Mouse (Mus musculus) heart, embryonic 12.5 days (tissue): ENCODE measurements around the gene Bicra. TPM values are rescaled to one million over a fixed set of nuclear protein-coding genes. Genes with fewer than 3 reads are reported as not detected.

Experiments used
- ATAC-seq: fragments of 200-750 bp; cut with Nextera tagmentation; 2 replicates; pipeline ENCODE4 v1.8.0; 2017; ENCODE audit warnings: moderate TSS enrichment, moderate library complexity; ENCODE audit not compliant: insufficient number of reproducible peaks, low FRiP score
- H3K27ac ChIP-seq: fragments of 300-500 bp; sonication (generic); 2 replicates; pipeline ENCODE4 v1.5.1; 2016; ENCODE audit warnings: mild to moderate bottlenecking, moderate library complexity; ENCODE audit not compliant: poor library complexity, severe bottlenecking
- H3K27me3 ChIP-seq: fragments of 300-500 bp; sonication (generic); replicated peaks from 2 replicates; pipeline ENCODE4 v1.6.1; 2016; ENCODE audit warnings: mild to moderate bottlenecking, moderate library complexity
- H3K36me3 ChIP-seq: fragments of 300-500 bp; sonication (generic); 2 replicates; pipeline ENCODE4 v1.6.1; 2016; ENCODE audit warnings: mild to moderate bottlenecking, moderate library complexity
- H3K4me1 ChIP-seq: fragments of 300-500 bp; sonication (generic); replicated peaks from 2 replicates; pipeline ENCODE4 v1.6.1; 2016; ENCODE audit warnings: mild to moderate bottlenecking
- H3K4me2 ChIP-seq: fragments of 300-500 bp; sonication (generic); 2 replicates; pipeline ENCODE4 v1.6.1; 2016; ENCODE audit warnings: mild to moderate bottlenecking, moderate library complexity
- H3K4me3 ChIP-seq: fragments of 300-500 bp; sonication (generic); 2 replicates; pipeline ENCODE4 v1.5.1; 2016; ENCODE audit warnings: mild to moderate bottlenecking
- H3K9ac ChIP-seq: fragments of 300-500 bp; sonication (generic); 2 replicates; pipeline ENCODE4 v1.6.1; 2016; ENCODE audit warnings: mild to moderate bottlenecking, moderate library complexity
- H3K9me3 ChIP-seq: fragments of 300-500 bp; sonication (generic); replicated peaks from 2 replicates; pipeline ENCODE4 v1.6.1; 2016; ENCODE audit warnings: mild to moderate bottlenecking, moderate library complexity
- WGBS: fragments of 180-500 bp; shearing (Covaris S2); methylation state at CpG from one replicate; pipeline ENCODE4 v1.1.7; 2016; 5-methylcytosine and 5-hydroxymethylcytosine counted together
- polyA plus RNA-seq: library from polyadenylated mRNA; unstranded; fragments of >200 nt; fragmentation: Nextera tagmentation; extraction: Ambion mirVana; gene quantifications from 2 replicates; pipeline ENCODE4 v1.2.1, GENCODE M21; 2016

Gene Bicra
- polyA plus RNA-seq, 1 experiment from 2014 or later, result 5.9 TPM

DNA sequence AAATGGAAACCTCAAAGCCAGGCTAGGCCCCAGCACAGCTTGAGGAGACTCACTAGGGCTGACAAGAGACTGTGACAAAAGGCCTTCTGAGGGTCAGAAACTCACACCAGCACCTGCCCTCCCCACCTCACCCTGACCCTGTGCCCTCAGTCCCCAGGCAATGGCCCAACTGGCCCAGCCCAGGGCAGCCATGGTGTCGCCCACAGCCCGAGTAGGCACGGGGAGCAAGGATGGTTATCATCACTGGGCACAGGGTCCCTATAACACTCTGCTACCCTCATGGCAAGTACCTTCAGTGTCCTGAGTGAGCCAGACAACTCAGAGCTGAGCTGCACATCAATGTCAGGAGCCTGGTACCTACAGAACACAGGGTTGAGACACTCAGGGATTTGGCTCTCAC is 109.1 kb downstream of the Bicra start:
- H3K4me2 ChIP-seq, result no peak overlapping the region
- ATAC-seq, result no peak
- no peak overlapping the region for H3K4me3 ChIP-seq
- peaks cover 4% of the 10 kb centered on the region; the same call in 1 of the 2 replicates for H3K9me3 ChIP-seq
- peaks cover 78% of the 10 kb centered on the region for H3K36me3 ChIP-seq
- no peak overlapping the region for H3K27ac ChIP-seq
- H3K9ac ChIP-seq, result no peak overlapping the region
- no peaks in the 10 kb centered on the region for H3K27me3 ChIP-seq
- H3K4me1 ChIP-seq, result peaks cover 7% of the 10 kb centered on the region; the same call in 1 of the 2 replicates
- WGBS, result 86% methylated on average over 3 of the region's 3 CpGs

DNA sequence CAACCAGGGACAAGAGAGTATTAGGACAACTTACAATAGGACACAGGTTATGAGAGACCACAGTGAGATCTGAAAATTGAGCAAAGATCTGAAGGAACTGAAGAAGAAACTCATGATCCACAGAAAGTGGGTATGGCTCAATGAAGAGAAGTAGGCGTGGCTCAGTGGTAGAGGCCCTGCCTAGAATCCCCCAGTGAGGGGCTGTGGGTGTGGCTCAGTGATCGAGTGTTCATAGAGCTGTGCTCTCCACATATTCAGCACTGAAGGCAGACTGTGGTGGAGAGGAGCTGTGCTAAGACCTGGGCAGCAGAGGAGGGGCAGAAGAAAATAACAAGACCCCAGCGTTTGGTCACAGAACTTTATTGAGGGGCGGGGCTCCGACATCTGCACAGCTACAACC is 110.2 kb downstream of the Bicra start:
- H3K27ac ChIP-seq, result no peak overlapping the region
- 83% methylated on average over 5 of the region's 5 CpGs for WGBS
- H3K4me2 ChIP-seq, result no peak overlapping the region
- ATAC-seq, result no peak
- peaks cover 11% of the 10 kb centered on the region; the same call in 1 of the 2 replicates for H3K4me1 ChIP-seq
- H3K27me3 ChIP-seq, result no peaks in the 10 kb centered on the region
- H3K9ac ChIP-seq, result no peak overlapping the region
- peaks cover 67% of the 10 kb centered on the region for H3K36me3 ChIP-seq
- H3K9me3 ChIP-seq, result peaks cover 4% of the 10 kb centered on the region; the same call in 1 of the 2 replicates
- H3K4me3 ChIP-seq, result no peak overlapping the region

DNA sequence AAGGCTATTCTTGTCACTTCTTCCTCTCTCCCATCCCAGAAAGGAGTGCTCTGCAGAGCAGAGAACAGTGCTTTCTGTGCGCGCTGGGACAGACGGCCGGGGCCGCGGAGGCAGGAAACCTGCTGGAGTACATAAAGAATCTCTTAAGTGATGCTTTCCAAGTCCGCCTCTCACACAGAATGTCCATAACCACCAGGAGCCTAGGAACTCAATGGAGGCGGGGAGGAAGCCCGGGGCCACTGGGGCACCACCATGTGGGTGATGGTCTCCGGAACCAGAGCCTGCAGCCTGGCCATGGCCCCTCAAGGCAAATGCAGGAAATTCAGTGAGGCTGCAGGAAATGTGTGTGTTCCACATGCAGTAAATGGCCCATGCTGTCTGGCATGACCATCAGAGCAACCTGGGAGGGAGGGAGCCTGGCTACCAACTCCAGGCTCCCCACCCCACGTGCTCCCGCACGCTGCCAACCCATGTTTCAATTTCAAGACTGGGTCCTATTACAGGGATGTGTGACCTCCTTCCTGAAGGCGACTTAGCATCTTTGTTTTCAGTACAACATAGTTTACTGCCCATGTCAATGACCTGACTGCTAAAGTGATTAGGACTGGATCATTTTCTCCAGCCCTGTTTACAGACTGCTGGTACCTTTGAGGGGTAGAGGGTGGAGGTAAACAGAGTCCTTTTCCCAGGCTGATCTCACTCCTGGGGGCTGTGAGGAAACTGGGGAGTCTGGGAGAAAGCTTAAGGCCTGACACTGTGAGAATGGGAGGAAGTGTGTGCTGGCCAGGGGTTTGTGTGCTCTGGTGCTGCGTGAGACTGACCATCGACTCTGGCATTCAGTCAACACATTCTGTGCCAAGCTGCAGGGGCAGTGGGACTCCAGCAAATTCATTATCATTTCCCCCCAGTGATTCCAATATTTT is 114.0 kb downstream of the Bicra start:
- peaks cover 6% of the 10 kb centered on the region for H3K9me3 ChIP-seq
- peaks cover 16% of the 10 kb centered on the region for H3K4me1 ChIP-seq
- peak; percentile 35; the same call in 1 of the 2 replicates for ATAC-seq
- no peaks in the 10 kb centered on the region for H3K27me3 ChIP-seq
- H3K27ac ChIP-seq, result peak overlapping the region; percentile 59; the same call in 1 of the 2 replicates
- peak overlapping the region; percentile 4; the same call in 1 of the 2 replicates for H3K9ac ChIP-seq
- no peak overlapping the region for H3K4me2 ChIP-seq
- 52% methylated on average over 16 of the region's 16 CpGs for WGBS
- H3K36me3 ChIP-seq, result peaks cover 29% of the 10 kb centered on the region
- H3K4me3 ChIP-seq, result no peak overlapping the region

DNA sequence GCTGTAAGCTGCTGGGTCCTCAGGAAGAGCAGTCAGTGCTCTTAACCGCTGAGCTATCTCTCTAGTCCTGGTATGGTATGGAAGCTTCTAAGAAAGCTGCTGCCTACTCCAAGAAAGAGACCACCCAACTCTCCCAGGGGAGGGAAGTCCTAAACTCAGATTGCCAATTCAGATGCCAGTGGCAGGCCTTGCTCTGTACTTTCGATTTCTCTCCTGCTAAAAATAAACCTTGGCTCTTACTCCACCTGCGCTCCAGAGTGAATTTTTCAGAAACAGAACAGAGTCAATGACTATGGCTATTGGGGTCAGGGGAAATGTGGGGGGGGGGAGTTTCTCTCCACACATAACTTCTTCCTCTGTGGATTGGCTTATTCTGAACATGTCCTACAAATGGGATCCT is 116.1 kb downstream of the Bicra start:
- peaks cover 8% of the 10 kb centered on the region for H3K36me3 ChIP-seq
- peak overlapping the region; percentile 26; the same call in 1 of the 2 replicates for H3K4me2 ChIP-seq
- H3K27ac ChIP-seq, result no peak overlapping the region
- H3K27me3 ChIP-seq, result no peaks in the 10 kb centered on the region
- no peak overlapping the region for H3K9ac ChIP-seq
- peaks cover 6% of the 10 kb centered on the region for H3K9me3 ChIP-seq
- H3K4me3 ChIP-seq, result no peak overlapping the region
- peaks cover 16% of the 10 kb centered on the region for H3K4me1 ChIP-seq
- WGBS, result 57% methylated on average over 3 of the region's 3 CpGs
- no peak for ATAC-seq

DNA sequence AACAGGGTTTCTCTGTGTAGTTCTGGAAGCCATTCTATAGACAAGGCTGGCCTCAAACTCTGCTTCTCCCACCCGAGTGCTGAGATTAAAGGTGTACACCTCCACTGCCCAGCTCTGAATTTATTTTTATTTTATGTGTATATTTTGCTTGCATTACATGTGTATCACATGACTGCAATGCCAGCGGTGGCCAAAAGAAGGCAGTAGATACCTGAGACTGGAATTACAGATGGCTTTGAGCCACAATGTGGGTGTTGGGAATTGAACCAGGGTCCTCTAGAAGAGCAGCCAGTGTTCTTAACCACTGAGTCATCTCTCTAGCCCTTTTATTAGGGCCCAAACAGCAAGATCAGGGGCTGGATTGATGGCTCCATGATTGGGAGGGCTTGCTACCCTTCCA is 117.2 kb downstream of the Bicra start:
- peaks cover 16% of the 10 kb centered on the region for H3K4me1 ChIP-seq
- no peak overlapping the region for H3K9ac ChIP-seq
- H3K27me3 ChIP-seq, result no peaks in the 10 kb centered on the region
- no peak overlapping the region for H3K4me2 ChIP-seq
- WGBS, result 64% methylated on average over 2 of the region's 2 CpGs
- ATAC-seq, result no peak
- H3K4me3 ChIP-seq, result no peak overlapping the region
- peaks cover 4% of the 10 kb centered on the region for H3K36me3 ChIP-seq
- H3K9me3 ChIP-seq, result peaks cover 6% of the 10 kb centered on the region
- H3K27ac ChIP-seq, result no peak overlapping the region

DNA sequence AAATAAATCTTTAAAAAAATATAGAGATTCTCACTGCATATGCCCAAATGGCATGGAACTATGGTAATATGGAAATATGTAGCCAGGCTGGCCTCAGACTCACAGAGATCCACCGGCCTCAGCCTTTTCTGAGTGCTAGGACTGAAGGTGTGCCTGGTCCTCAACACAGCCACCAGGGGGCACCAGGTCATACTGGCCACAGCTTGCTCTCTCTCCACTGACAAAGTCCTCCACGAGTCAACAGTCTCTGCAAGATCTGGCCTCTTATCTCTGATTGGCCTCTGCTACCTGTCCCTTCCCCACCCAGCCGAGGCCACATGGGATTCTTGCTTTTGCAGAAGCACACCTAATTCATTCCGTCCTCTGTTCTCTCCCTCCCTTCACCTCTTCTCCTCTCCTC is 117.8 kb downstream of the Bicra start:
- Histone ChIP-seq H3K36me3 (no peaks in the 10 kb centered on the region), H3K4me3 (no peak overlapping the region), H3K4me2 (no peak overlapping the region), H3K9ac (no peak overlapping the region), H3K27me3 (no peaks in the 10 kb centered on the region), H3K9me3 (peaks cover 3% of the 10 kb centered on the region; the same call in 1 of the 2 replicates), H3K27ac (no peak overlapping the region), H3K4me1 (peaks cover 16% of the 10 kb centered on the region)
- no peak for ATAC-seq
- WGBS, result 27% methylated on average over 4 of the region's 4 CpGs

DNA sequence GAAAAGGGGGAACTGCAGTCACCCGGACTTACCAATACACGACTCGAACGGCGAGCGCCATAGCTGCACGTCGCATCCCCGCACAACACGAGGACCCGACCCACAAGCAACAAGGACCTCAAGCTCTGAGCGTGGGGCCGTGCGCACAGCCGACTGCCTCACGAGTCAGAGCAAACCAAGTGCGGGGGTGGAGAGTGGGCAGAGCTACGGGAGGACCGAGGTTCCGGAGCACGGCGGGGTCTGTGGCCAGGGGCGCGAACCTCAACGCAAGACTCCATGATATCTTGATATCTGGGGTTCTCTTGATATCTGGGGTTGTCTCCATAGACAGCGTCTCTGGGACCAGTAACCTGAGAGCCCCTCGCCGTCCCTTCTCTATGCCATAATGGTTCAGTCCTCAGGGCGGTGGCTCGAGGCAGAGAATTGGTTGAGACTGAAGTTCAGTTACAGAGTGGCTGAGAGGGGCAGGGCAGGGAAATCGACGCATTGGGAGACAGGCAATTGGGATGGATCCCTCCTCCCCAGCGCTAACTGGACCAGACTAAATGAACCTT is 125.4 kb downstream of the Bicra start, which contains the start of gene Selenow:
Selenow (minus strand) TSS at position 183 of the 554 bp plus-strand sequence.
- ATAC-seq, result peak; percentile 96
- WGBS, result under 1% methylated on average over 33 of the region's 33 CpGs
- Histone ChIP-seq H3K9me3 (no peaks in the 10 kb centered on the region), H3K9ac (peak within 1 kb of the TSS; percentile 81), H3K4me2 (peak within 1 kb of the TSS; percentile 88), H3K4me1 (peaks cover 27% of the 10 kb centered on the region), H3K36me3 (peaks cover 31% of the 10 kb centered on the region), H3K4me3 (peak within 1 kb of the TSS; percentile 89), H3K27ac (peak within 1 kb of the TSS; percentile 77), H3K27me3 (no peaks in the 10 kb centered on the region)

DNA sequence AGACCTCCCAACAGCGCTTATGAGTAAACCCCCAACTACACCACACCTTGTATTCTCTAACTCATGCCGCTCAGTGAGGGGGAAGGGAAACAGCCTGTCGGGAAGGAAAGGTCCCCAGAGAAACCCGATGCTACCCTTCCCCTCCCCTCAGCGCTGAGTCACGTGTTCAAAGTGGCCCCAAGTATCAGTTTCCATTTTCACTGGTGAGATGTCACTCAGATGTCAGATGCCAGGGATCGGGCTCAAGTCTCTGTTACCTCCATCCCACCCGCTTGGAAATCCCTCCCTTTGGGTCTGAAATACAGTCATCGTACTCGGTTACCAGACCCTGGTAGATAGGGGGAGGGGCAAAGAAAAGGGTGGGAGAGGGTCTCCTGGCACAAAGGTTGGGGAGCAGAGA is 125.9 kb downstream of the Bicra start:
- WGBS, result 2% methylated on average over 10 of the region's 10 CpGs
- Histone ChIP-seq H3K4me3 (peak overlapping the region; percentile 89), H3K27me3 (no peaks in the 10 kb centered on the region), H3K36me3 (peaks cover 36% of the 10 kb centered on the region), H3K9me3 (no peaks in the 10 kb centered on the region), H3K4me1 (peaks cover 27% of the 10 kb centered on the region), H3K9ac (peak overlapping the region; percentile 81), H3K27ac (peak overlapping the region; percentile 77), H3K4me2 (peak overlapping the region; percentile 88)
- ATAC-seq, result peak; percentile 69

Other genes with a start within 250 kb of the Bicra start
- gene Obox6, start 208.2 kb downstream of the Bicra start, polyA plus RNA-seq, result not detected in 2 replicates
- gene Crx, start 168.0 kb downstream of the Bicra start, polyA plus RNA-seq, result not detected in 2 replicates
- gene Crxos, start 165.3 kb downstream of the Bicra start, polyA plus RNA-seq, result not detected in 2 replicates
- gene Selenow, start 125.5 kb downstream of the Bicra start, polyA plus RNA-seq, result 759 and 790 TPM in 2 replicates
- 122 and 126 TPM in 2 replicates for gene Nop53, start 101.8 kb downstream of the Bicra start, polyA plus RNA-seq
- gene Ehd2, start 80.4 kb downstream of the Bicra start, polyA plus RNA-seq, result 35.2 and 37.9 TPM in 2 replicates
- 0.05 TPM in 1 of 2 replicates, not detected in the other for gene Zfp541, start 13.9 kb upstream of the Bicra start, polyA plus RNA-seq
- gene Napa, start 50.5 kb upstream of the Bicra start, polyA plus RNA-seq, result 144 and 159 TPM in 2 replicates
- 29.4 and 31.0 TPM in 2 replicates for gene Kptn, start 72.0 kb upstream of the Bicra start, polyA plus RNA-seq
- gene Slc8a2, start 81.9 kb upstream of the Bicra start, polyA plus RNA-seq, result 0.28 and 0.30 TPM in 2 replicates
- 18.2 and 21.5 TPM in 2 replicates for gene Meis3, start 127.2 kb upstream of the Bicra start, polyA plus RNA-seq
- gene Dhx34, start 174.1 kb upstream of the Bicra start, polyA plus RNA-seq, result 11.9 and 13.0 TPM in 2 replicates
- gene C5ar2, start 196.2 kb upstream of the Bicra start, polyA plus RNA-seq, result 0.85 and 1.1 TPM in 2 replicates
- gene C5ar1, start 211.6 kb upstream of the Bicra start, polyA plus RNA-seq, result 1.1 and 1.8 TPM in 2 replicates
- 11.0 and 12.1 TPM in 2 replicates for gene Inafm1, start 225.7 kb upstream of the Bicra start, polyA plus RNA-seq
- 24.3 and 31.2 TPM in 2 replicates for gene Ccdc9, start 238.9 kb upstream of the Bicra start, polyA plus RNA-seq